Mouse (Mus musculus): ENCODE results near the gene Gm7361. TPM values are rescaled to one million over a fixed set of nuclear protein-coding genes. Genes with fewer than 3 reads are reported as not detected.
"Not testable (repeated sequence)": the region's sequence is repeated elsewhere in the genome, so short reads cannot be mapped to it uniquely, and the experiment has no call there.

The Gm7361 gene
- total RNA-seq (2012; rRNA removed) (not detected in 2 replicates), polyA plus RNA-seq (2012; ENCODE audit: insufficient read depth in 1 of 2, insufficient read length in 2 of 2, low read depth in 1 of 2, low replicate concordance in 2 of 2, missing spikeins in 1 of 2) (not detected)

GRCm38 (mm10) chr5:26257391-26257790 lies at the start of gene Gm7361:
Gene Gm7361 (plus strand): TSS chr5:26257691.
- H3K79me2 ChIP-seq (ENCODE audit: control insufficient read depth, insufficient read depth, low read length, poor library complexity); H3K9me3 ChIP-seq (replicated peaks; ENCODE audit: insufficient read depth, low read length); H3K36me3 ChIP-seq (ENCODE audit: control insufficient read depth in 1 of 2, insufficient read depth in 2 of 2, low read length in 2 of 2); H3K9ac ChIP-seq (ENCODE audit: control insufficient read depth, low read depth, low read length, poor library complexity, severe bottlenecking); DNase-seq (ENCODE audit: low read depth, low spot score); H3K27ac ChIP-seq (ENCODE audit: control insufficient read depth, low read depth, low read length); H3K4me1 ChIP-seq (ENCODE audit: control insufficient read depth in 1 of 2, insufficient read depth in 2 of 2, low read length in 2 of 2); H3K4me3 ChIP-seq (ENCODE audit: control insufficient read depth in 1 of 2, insufficient read depth in 1 of 2, low read depth in 2 of 2, low read length in 2 of 2); H3K27me3 ChIP-seq (ENCODE audit: control insufficient read depth in 1 of 2, insufficient read depth in 2 of 2, low read length in 2 of 2): not testable (repeated sequence)

DNA sequence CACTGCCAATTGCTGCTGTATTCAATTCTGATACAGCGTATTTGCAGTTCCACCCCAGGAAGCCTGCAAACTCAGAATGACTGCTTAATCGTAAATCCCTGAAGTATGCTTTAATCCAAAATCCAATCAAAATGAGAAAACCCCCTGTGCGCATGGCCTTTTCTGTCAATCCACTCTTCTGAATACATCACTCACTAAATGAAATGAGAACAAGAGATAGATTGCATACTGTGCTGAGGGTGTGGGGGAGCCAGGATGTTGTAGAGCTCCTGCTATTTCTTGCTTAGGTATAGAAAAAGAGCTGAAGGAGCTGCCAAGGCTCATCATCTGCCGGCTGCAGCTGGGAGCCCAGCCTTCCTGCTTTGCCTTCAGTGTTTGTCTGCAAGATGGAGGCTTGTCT lies 46.5 kb upstream of the Gm7361 start:
- no peaks in the 10 kb centered on the region for H3K4me1 ChIP-seq (ENCODE audit: control insufficient read depth in 1 of 2, insufficient read depth in 2 of 2, low read length in 2 of 2)
- no peak overlapping the region for H3K4me3 ChIP-seq (ENCODE audit: control insufficient read depth in 1 of 2, insufficient read depth in 1 of 2, low read depth in 2 of 2, low read length in 2 of 2)
- H3K9me3 ChIP-seq (replicated peaks; ENCODE audit: insufficient read depth, low read length): no peaks in the 10 kb centered on the region
- no peaks in the 10 kb centered on the region for H3K79me2 ChIP-seq (ENCODE audit: control insufficient read depth, insufficient read depth, low read length, poor library complexity)
- no peak overlapping the region for H3K9ac ChIP-seq (ENCODE audit: control insufficient read depth, low read depth, low read length, poor library complexity, severe bottlenecking)
- no peak for DNase-seq (ENCODE audit: low read depth, low spot score)
- H3K27me3 ChIP-seq (ENCODE audit: control insufficient read depth in 1 of 2, insufficient read depth in 2 of 2, low read length in 2 of 2): no peaks in the 10 kb centered on the region
- H3K27ac ChIP-seq (ENCODE audit: control insufficient read depth, low read depth, low read length): no peak overlapping the region
- H3K36me3 ChIP-seq (ENCODE audit: control insufficient read depth in 1 of 2, insufficient read depth in 2 of 2, low read length in 2 of 2): no peaks in the 10 kb centered on the region
- TF ChIP-seq MYB (IDR thresholded peaks at IDR 0.05; ENCODE audit: low read depth, low read length): no peak
- no peak for TF ChIP-seq NRF1 (IDR thresholded peaks at IDR 0.05; ENCODE audit: insufficient read depth, low read depth, low read length, poor library complexity, severe bottlenecking)
- no peak for TF ChIP-seq USF2 (IDR thresholded peaks at IDR 0.05; ENCODE audit: borderline replicate concordance in 1 of 2, insufficient read depth in 1 of 2, low read depth in 1 of 2, low read length in 2 of 2)

DNA sequence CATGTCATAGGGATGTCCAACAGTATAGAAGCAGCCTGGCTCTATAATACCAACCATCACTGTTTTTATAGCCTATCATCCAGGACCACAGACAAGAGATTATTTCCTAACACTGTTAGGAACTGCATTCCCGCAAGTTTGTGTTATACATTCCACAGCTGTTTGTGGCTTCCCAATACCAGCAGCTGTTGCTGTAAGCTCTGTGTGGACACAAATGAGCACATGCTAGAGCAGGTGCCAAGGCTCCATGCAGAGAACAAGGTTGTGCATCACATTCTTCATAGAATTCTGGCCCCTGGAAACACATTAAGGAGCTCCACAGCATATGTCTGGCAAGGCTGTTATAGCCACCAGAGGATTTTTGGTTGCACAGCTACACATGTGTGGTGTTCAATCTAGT lies 35.4 kb upstream of the Gm7361 start:
- TF ChIP-seq ZKSCAN1 (IDR thresholded peaks at IDR 0.05; ENCODE audit: low read depth, low read length) (no peak), EP300 (IDR thresholded peaks at IDR 0.05; ENCODE audit: low read depth in 1 of 2, low read length in 2 of 2) (no peak), POLR2A (IDR thresholded peaks at IDR 0.05; ENCODE audit: control insufficient read depth in 1 of 2, insufficient read depth in 1 of 2, low read depth in 1 of 2, low read length in 2 of 2, poor library complexity in 1 of 2) (no peak), ZMIZ1 (IDR thresholded peaks at IDR 0.05; ENCODE audit: low read depth, low read length) (no peak), MEF2A (IDR thresholded peaks at IDR 0.05; ENCODE audit: extremely low read depth, insufficient replicate concordance, low read depth, low read length, poor library complexity, severe bottlenecking) (no peak), SMC3 (IDR thresholded peaks at IDR 0.05; ENCODE audit: low read depth, low read length) (no peak), JUND (IDR thresholded peaks at IDR 0.05; ENCODE audit: low read depth, low read length) (no peak)
- Histone ChIP-seq H3K4me3 (ENCODE audit: control insufficient read depth in 1 of 2, insufficient read depth in 1 of 2, low read depth in 2 of 2, low read length in 2 of 2) (no peak overlapping the region), H3K27ac (ENCODE audit: control insufficient read depth, low read depth, low read length) (no peak overlapping the region)

DNA sequence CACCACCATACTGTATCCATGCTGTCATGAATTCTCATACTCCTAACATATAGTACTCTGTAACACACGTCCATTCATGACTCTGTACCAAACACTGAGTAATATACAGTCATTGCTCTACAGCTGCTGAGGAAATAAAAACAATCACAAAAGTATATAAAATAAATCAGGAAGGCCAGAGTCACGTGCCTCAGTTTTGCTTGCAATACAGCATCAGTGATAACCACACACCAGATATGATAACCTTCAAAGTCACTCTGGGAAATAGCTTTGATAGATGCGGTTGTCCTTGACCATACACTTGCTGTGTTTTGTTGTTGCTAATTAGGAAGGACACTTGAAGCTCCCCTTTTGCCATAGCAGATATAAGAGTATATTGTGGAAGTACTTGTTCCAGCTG lies 9.2 kb downstream of the Gm7361 start:
- not testable (repeated sequence) for H3K9ac ChIP-seq (ENCODE audit: control insufficient read depth, low read depth, low read length, poor library complexity, severe bottlenecking); H3K27ac ChIP-seq (ENCODE audit: control insufficient read depth, low read depth, low read length); DNase-seq (ENCODE audit: low read depth, low spot score); H3K79me2 ChIP-seq (ENCODE audit: control insufficient read depth, insufficient read depth, low read length, poor library complexity); H3K4me1 ChIP-seq (ENCODE audit: control insufficient read depth in 1 of 2, insufficient read depth in 2 of 2, low read length in 2 of 2); H3K4me3 ChIP-seq (ENCODE audit: control insufficient read depth in 1 of 2, insufficient read depth in 1 of 2, low read depth in 2 of 2, low read length in 2 of 2); H3K36me3 ChIP-seq (ENCODE audit: control insufficient read depth in 1 of 2, insufficient read depth in 2 of 2, low read length in 2 of 2); H3K9me3 ChIP-seq (replicated peaks; ENCODE audit: insufficient read depth, low read length); H3K27me3 ChIP-seq (ENCODE audit: control insufficient read depth in 1 of 2, insufficient read depth in 2 of 2, low read length in 2 of 2)

More for the DNA sequence above, 35.4 kb upstream of the Gm7361 start:
- H3K36me3 ChIP-seq (ENCODE audit: control insufficient read depth in 1 of 2, insufficient read depth in 2 of 2, low read length in 2 of 2): no peaks in the 10 kb centered on the region
- H3K4me1 ChIP-seq (ENCODE audit: control insufficient read depth in 1 of 2, insufficient read depth in 2 of 2, low read length in 2 of 2): no peaks in the 10 kb centered on the region
- no peak overlapping the region for H3K9ac ChIP-seq (ENCODE audit: control insufficient read depth, low read depth, low read length, poor library complexity, severe bottlenecking)
- H3K27me3 ChIP-seq (ENCODE audit: control insufficient read depth in 1 of 2, insufficient read depth in 2 of 2, low read length in 2 of 2): no peaks in the 10 kb centered on the region
- no peak for DNase-seq (ENCODE audit: low read depth, low spot score)
- no peaks in the 10 kb centered on the region for H3K79me2 ChIP-seq (ENCODE audit: control insufficient read depth, insufficient read depth, low read length, poor library complexity)
- no peaks in the 10 kb centered on the region for H3K9me3 ChIP-seq (replicated peaks; ENCODE audit: insufficient read depth, low read length)
